Mouse (Mus musculus) liver, embryonic 16.5 days (tissue): ENCODE measurements around the gene Ddc. TPM values are rescaled to one million over a fixed set of nuclear protein-coding genes. Genes with fewer than 3 reads are reported as not detected.

Experiments
- ATAC-seq: fragments of 200-750 bp; cut with Nextera tagmentation; 2 replicates; pipeline ENCODE4 v1.8.0; 2017; ENCODE audit warnings: low read depth, mild to moderate bottlenecking, moderate number of reproducible peaks, moderate library complexity
- H3K27ac ChIP-seq: fragments of 300-500 bp; sonication (generic); 2 replicates; pipeline ENCODE4 v1.5.1; 2014; ENCODE audit warnings: mild to moderate bottlenecking, low read length
- H3K27me3 ChIP-seq: fragments of 300-500 bp; sonication (generic); 2 replicates; pipeline ENCODE4 v1.6.1; 2014; ENCODE audit warnings: low read depth, low read length, mixed read lengths; ENCODE audit not compliant: control insufficient read depth, insufficient read depth
- H3K36me3 ChIP-seq: fragments of 300-500 bp; sonication (generic); 2 replicates; pipeline ENCODE4 v1.6.1; 2014; ENCODE audit warnings: mild to moderate bottlenecking; ENCODE audit not compliant: control insufficient read depth, insufficient read depth
- H3K4me1 ChIP-seq: fragments of 300-500 bp; sonication (generic); 2 replicates; pipeline ENCODE4 v1.6.1; 2014; ENCODE audit warnings: low read depth, low read length, mixed read lengths; ENCODE audit not compliant: control insufficient read depth
- H3K4me2 ChIP-seq: fragments of 300-500 bp; sonication (generic); 2 replicates; pipeline ENCODE4 v1.6.1; 2014; ENCODE audit warnings: low read depth, low read length, mixed read lengths
- H3K4me3 ChIP-seq: fragments of 300-500 bp; sonication (generic); 2 replicates; pipeline ENCODE4 v1.5.1; 2014; ENCODE audit warnings: low read depth, mild to moderate bottlenecking, low read length
- H3K9ac ChIP-seq: fragments of 300-500 bp; sonication (generic); 2 replicates; pipeline ENCODE4 v1.6.1; 2014; ENCODE audit warnings: low read depth, low read length
- H3K9me3 ChIP-seq: fragments of 300-500 bp; sonication (generic); replicated peaks from 2 replicates; pipeline ENCODE4 v1.6.1; 2016; ENCODE audit warnings: low read length; ENCODE audit not compliant: control insufficient read depth
- WGBS: fragments of 180-500 bp; shearing (Covaris S2); extraction: QIAGEN DNeasy Blood & Tissue Kit; methylation state at CpG from one replicate; pipeline ENCODE4 v1.1.7; 2014; ENCODE audit not compliant: insufficient replicate concordance; 5-methylcytosine and 5-hydroxymethylcytosine counted together
- polyA plus RNA-seq: library from polyadenylated mRNA; unstranded; fragments of >200 nt; fragmentation: Nextera tagmentation; extraction: Ambion mirVana; gene quantifications from 2 replicates; pipeline ENCODE4 v1.2.1, GENCODE M21; 2015

The Ddc gene
- polyA plus RNA-seq, 1 experiment from 2014 or later: 16.3 TPM

GRCm38 (mm10) chr11:11881783-11882155 lies 16.2 kb downstream of the Ddc start:
- no peaks in the 10 kb centered on the region for H3K27me3 ChIP-seq
- H3K4me1 ChIP-seq: peaks cover 43% of the 10 kb centered on the region
- H3K36me3 ChIP-seq: no peaks in the 10 kb centered on the region
- no peak overlapping the region for H3K9ac ChIP-seq
- H3K9me3 ChIP-seq: no peaks in the 10 kb centered on the region
- no peak overlapping the region for H3K27ac ChIP-seq
- H3K4me2 ChIP-seq: no peak overlapping the region
- no peak for ATAC-seq
- 47% methylated on average over 1 of the region's 1 CpGs for WGBS
- no peak overlapping the region for H3K4me3 ChIP-seq

- 49% methylated on average over 13 of the region's 13 CpGs for WGBS
- ATAC-seq: no peak
- Histone ChIP-seq H3K27me3 (no peaks in the 10 kb centered on the region), H3K4me3 (no peak overlapping the region), H3K36me3 (no peaks in the 10 kb centered on the region), H3K9ac (no peak overlapping the region), H3K9me3 (no peaks in the 10 kb centered on the region), H3K27ac (no peak overlapping the region), H3K4me1 (peaks cover 38% of the 10 kb centered on the region), H3K4me2 (no peak overlapping the region)
Observed at GRCm38 (mm10) chr11:11881026-11881782, 16.7 kb downstream of the Ddc start.

GRCm38 (mm10) chr11:11880351-11880750 lies 17.6 kb downstream of the Ddc start:
- Histone ChIP-seq H3K36me3 (no peaks in the 10 kb centered on the region), H3K4me2 (no peak overlapping the region), H3K4me3 (no peak overlapping the region), H3K4me1 (peaks cover 30% of the 10 kb centered on the region), H3K27ac (no peak overlapping the region), H3K9ac (no peak overlapping the region), H3K27me3 (no peaks in the 10 kb centered on the region), H3K9me3 (no peaks in the 10 kb centered on the region)
- WGBS: 74% methylated on average over 7 of the region's 7 CpGs
- ATAC-seq: no peak

DNA sequence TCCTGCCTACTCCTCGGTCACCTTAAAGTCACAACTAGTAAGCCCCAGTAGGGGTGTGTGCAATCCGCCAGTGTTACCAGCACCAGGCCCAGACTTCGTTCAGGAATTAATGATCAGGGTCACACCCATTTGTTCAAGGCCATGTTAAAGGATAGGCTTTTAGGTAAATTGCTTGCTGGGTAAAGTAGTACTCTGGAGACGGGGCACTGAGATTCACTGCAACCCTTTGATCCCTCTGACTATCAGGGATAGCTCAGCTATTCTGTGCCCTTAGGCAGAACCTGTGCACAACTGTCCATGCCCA lies 18.3 kb downstream of the Ddc start:
- Histone ChIP-seq H3K36me3 (no peaks in the 10 kb centered on the region), H3K9ac (no peak overlapping the region), H3K27me3 (no peaks in the 10 kb centered on the region), H3K4me1 (peaks cover 23% of the 10 kb centered on the region), H3K4me2 (no peak overlapping the region), H3K27ac (no peak overlapping the region), H3K9me3 (no peaks in the 10 kb centered on the region), H3K4me3 (no peak overlapping the region)
- ATAC-seq: no peak
- WGBS: 64% methylated on average over 4 of the region's 4 CpGs

GRCm38 (mm10) chr11:11878981-11879698 lies 18.8 kb downstream of the Ddc start:
- no peaks in the 10 kb centered on the region for H3K36me3 ChIP-seq
- H3K27me3 ChIP-seq: no peaks in the 10 kb centered on the region
- H3K4me1 ChIP-seq: peaks cover 20% of the 10 kb centered on the region
- ATAC-seq: no peak
- H3K4me2 ChIP-seq: no peak overlapping the region
- H3K27ac ChIP-seq: peak overlapping the region; percentile 58; the same call in 1 of the 2 replicates
- no peak overlapping the region for H3K9ac ChIP-seq
- no peaks in the 10 kb centered on the region for H3K9me3 ChIP-seq
- no peak overlapping the region for H3K4me3 ChIP-seq
- 56% methylated on average over 10 of the region's 10 CpGs for WGBS

- Histone ChIP-seq H3K27ac (no peak overlapping the region; the same call in 1 of the 2 replicates), H3K4me3 (no peak overlapping the region), H3K9ac (no peak overlapping the region), H3K27me3 (no peaks in the 10 kb centered on the region), H3K4me1 (peaks cover 20% of the 10 kb centered on the region), H3K4me2 (no peak overlapping the region), H3K36me3 (no peaks in the 10 kb centered on the region), H3K9me3 (no peaks in the 10 kb centered on the region)
- 0 out of 2 replicates have a peak, but pooled peaks have one; percentile 28 for ATAC-seq
- WGBS: 9% methylated on average over 11 of the region's 11 CpGs
Observed at GRCm38 (mm10) chr11:11878278-11878980, 19.5 kb downstream of the Ddc start.

- WGBS: 43% methylated on average over 4 of the region's 4 CpGs
- Histone ChIP-seq H3K27me3 (no peaks in the 10 kb centered on the region), H3K9ac (no peak overlapping the region), H3K4me2 (no peak overlapping the region), H3K27ac (no peak overlapping the region), H3K9me3 (no peaks in the 10 kb centered on the region), H3K4me1 (peaks cover 20% of the 10 kb centered on the region), H3K4me3 (no peak overlapping the region), H3K36me3 (no peaks in the 10 kb centered on the region)
- ATAC-seq: no peak
Observed at GRCm38 (mm10) chr11:11877891-11878277, 20.1 kb downstream of the Ddc start.

- 25% methylated on average over 3 of the region's 3 CpGs for WGBS
Observed at GRCm38 (mm10) chr11:11876366-11876765, 21.6 kb downstream of the Ddc start.

DNA sequence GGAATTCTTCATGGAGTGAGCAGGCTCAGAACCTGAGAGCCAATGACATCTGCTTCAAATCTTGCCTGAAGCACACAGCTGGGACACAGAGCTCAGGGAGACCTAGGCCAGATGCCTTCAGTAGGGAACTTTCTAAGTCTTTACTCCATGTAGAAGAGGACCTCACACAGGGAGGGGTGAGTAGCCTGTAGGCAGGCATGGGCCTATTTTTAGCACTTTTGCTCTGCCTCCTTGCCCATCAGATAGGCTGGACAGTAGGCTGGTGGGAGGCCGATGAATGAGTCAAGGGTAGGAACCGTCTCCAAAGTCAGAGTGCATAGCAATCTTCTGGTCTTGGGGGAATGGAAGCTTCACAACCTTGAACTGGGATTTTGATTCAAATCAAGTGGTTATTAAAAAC lies 22.7 kb downstream of the Ddc start:
- H3K27me3 ChIP-seq: no peaks in the 10 kb centered on the region
- no peak for ATAC-seq
- H3K4me1 ChIP-seq: peaks cover 12% of the 10 kb centered on the region
- no peaks in the 10 kb centered on the region for H3K36me3 ChIP-seq
- H3K4me3 ChIP-seq: no peak overlapping the region
- H3K27ac ChIP-seq: no peak overlapping the region
- H3K9ac ChIP-seq: no peak overlapping the region
- no peaks in the 10 kb centered on the region for H3K9me3 ChIP-seq
- 55% methylated on average over 2 of the region's 2 CpGs for WGBS
- no peak overlapping the region for H3K4me2 ChIP-seq

More at GRCm38 (mm10) chr11:11876366-11876765, 21.6 kb downstream of the Ddc start:
- no peaks in the 10 kb centered on the region for H3K9me3 ChIP-seq
- H3K4me2 ChIP-seq: no peak overlapping the region
- no peak overlapping the region for H3K4me3 ChIP-seq
- H3K27ac ChIP-seq: no peak overlapping the region
- no peak for ATAC-seq
- H3K27me3 ChIP-seq: no peaks in the 10 kb centered on the region
- H3K9ac ChIP-seq: no peak overlapping the region
- H3K4me1 ChIP-seq: peaks cover 16% of the 10 kb centered on the region
- no peaks in the 10 kb centered on the region for H3K36me3 ChIP-seq
